Mouse (Mus musculus) E14TG2a.4 (cell line): ENCODE measurements around the gene Rasgef1b.

ENCODE experiments used
- CTCF ChIP-seq: conservative IDR thresholded peaks from 2 replicates; pipeline ENCODE4 v1.5.1; 2014; ENCODE audit warnings: low read length
- NANOG ChIP-seq: IDR thresholded peaks from 2 replicates; pipeline ENCODE4 v1.6.1; 2014; ENCODE audit warnings: borderline replicate concordance, low read length, mixed read lengths
- POU5F1 ChIP-seq: IDR thresholded peaks from 2 replicates; pipeline ENCODE4 v1.6.1; 2014; ENCODE audit warnings: low read length, borderline replicate concordance

GRCm38 (mm10) chr5:99283636-99284035, 445.2 kb downstream of the Rasgef1b start:
- TF ChIP-seq CTCF (no peak), NANOG (no peak), POU5F1 (no peak)
